Mouse (Mus musculus): ENCODE results near the gene Leng8. TPM values are rescaled to one million over a fixed set of nuclear protein-coding genes. Genes with fewer than 3 reads are reported as not detected.

The Leng8 gene
- 127 TPM for polyA plus RNA-seq (2015; fragmentation: Illumina TruSeq; extraction: RNeasy Lipid Tissue Mini Kit (QIAGEN cat#74804); ENCODE audit: insufficient read depth, low replicate concordance)

GRCm38 (mm10) chr7:4136771-4137531, at the start of gene Leng8:
TSS of gene Leng8 (plus strand) at chr7:4137039.

GRCm38 (mm10) chr7:4119344-4119902, 17.4 kb upstream of the Leng8 start, which contains the start of gene Ttyh1:
TSS of gene Ttyh1 (plus strand) at chr7:4119408.

GRCm38 (mm10) chr7:4150059-4150541, 13.3 kb downstream of the Leng8 start, which contains the start of gene Leng9:
TSS of gene Leng9 (minus strand) at chr7:4150374.

GRCm38 (mm10) chr7:4164090-4164910, 27.5 kb downstream of the Leng8 start, which contains the start of gene Cdc42ep5:
TSS of gene Cdc42ep5 (minus strand) at chr7:4164860.

Other genes starting within 250 kb of the Leng8 start
- gene Gm14548, start 238.9 kb upstream of the Leng8 start, polyA plus RNA-seq (2015; fragmentation: Illumina TruSeq; extraction: RNeasy Lipid Tissue Mini Kit (QIAGEN cat#74804); ENCODE audit: insufficient read depth, low replicate concordance), result 9.4 TPM
- 14.6 TPM for gene Lilra6, start 221.5 kb upstream of the Leng8 start, polyA plus RNA-seq (2015; fragmentation: Illumina TruSeq; extraction: RNeasy Lipid Tissue Mini Kit (QIAGEN cat#74804); ENCODE audit: insufficient read depth, low replicate concordance)
- gene Lair1, start 73.8 kb upstream of the Leng8 start, polyA plus RNA-seq (2015; fragmentation: Illumina TruSeq; extraction: RNeasy Lipid Tissue Mini Kit (QIAGEN cat#74804); ENCODE audit: insufficient read depth, low replicate concordance), result 54.3 TPM
- gene Ttyh1, start 17.6 kb upstream of the Leng8 start, polyA plus RNA-seq (2015; fragmentation: Illumina TruSeq; extraction: RNeasy Lipid Tissue Mini Kit (QIAGEN cat#74804); ENCODE audit: insufficient read depth, low replicate concordance), result 0.36 TPM
- gene Leng9, start 13.3 kb downstream of the Leng8 start, polyA plus RNA-seq (2015; fragmentation: Illumina TruSeq; extraction: RNeasy Lipid Tissue Mini Kit (QIAGEN cat#74804); ENCODE audit: insufficient read depth, low replicate concordance), result 3.8 TPM
- gene Cdc42ep5, start 27.8 kb downstream of the Leng8 start, polyA plus RNA-seq (2015; fragmentation: Illumina TruSeq; extraction: RNeasy Lipid Tissue Mini Kit (QIAGEN cat#74804); ENCODE audit: insufficient read depth, low replicate concordance), result 1.5 TPM
- 5.0 TPM for gene Lilra5, start 100.7 kb downstream of the Leng8 start, polyA plus RNA-seq (2015; fragmentation: Illumina TruSeq; extraction: RNeasy Lipid Tissue Mini Kit (QIAGEN cat#74804); ENCODE audit: insufficient read depth, low replicate concordance)
- 29.3 TPM for gene Ncr1, start 200.7 kb downstream of the Leng8 start, polyA plus RNA-seq (2015; fragmentation: Illumina TruSeq; extraction: RNeasy Lipid Tissue Mini Kit (QIAGEN cat#74804); ENCODE audit: insufficient read depth, low replicate concordance)